Mouse (Mus musculus): ENCODE results near the gene Zfp711.
A peak's percentile ranks its signal among the peaks of the same experiment; 100 is the strongest.

Zfp711 gene

GRCm38 (mm10) chrX:112600511-112601305 lies at the start of gene Zfp711:
Gene Zfp711, plus strand, starts transcription at chrX:112600526.
- DNase-seq (ENCODE audit: low spot score in 2 of 2), result peak; percentile 62

- DNase-seq (ENCODE audit: low spot score in 2 of 2), result no peak
Observed at GRCm38 (mm10) chrX:112567716-112568115, 32.6 kb upstream of the Zfp711 start.

- DNase-seq (ENCODE audit: low spot score in 2 of 2), result peak; percentile 13 to 31
Observed at GRCm38 (mm10) chrX:112601306-112602120, 1.2 kb downstream of the Zfp711 start.

DNA sequence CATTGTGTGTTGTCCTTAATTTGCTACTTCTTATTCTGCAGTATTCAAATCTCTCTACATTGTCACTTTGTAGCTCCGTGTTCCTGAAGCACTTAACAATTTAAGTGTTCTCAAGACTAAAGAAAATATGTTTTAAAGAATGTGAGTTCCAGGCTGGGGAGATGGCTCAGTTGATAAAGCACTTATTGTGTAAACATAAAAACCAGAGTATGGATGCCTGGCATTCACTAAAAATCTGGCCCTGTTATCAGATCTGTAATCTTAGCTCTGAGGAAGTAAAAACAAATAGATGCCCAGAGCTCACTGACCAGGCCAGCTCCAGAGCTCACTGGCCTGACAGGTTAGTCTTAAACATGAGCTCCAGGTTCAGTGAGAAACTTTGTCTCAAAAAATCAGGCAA lies 75.2 kb downstream of the Zfp711 start:
- no peak for DNase-seq (ENCODE audit: low spot score in 2 of 2)

DNA sequence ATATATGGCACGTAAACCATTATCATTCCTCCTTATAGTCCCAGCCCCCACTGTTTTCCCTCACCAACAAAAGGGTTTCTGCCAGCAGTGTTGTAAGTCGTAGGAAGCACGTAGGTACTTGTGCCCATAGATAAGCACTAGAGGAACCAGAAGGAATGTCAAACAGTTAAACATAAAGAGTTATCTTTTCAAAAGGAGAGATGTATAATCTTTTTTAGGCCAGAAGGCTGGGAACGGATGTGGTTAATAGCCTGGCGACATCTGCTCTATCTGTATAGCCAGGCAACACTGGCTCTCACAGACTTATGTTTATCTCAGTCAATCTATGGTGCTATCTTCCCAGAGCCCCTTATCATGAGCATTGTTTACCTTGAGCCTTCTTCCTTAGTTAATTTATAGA lies 80.3 kb downstream of the Zfp711 start:
- no peak for DNase-seq (ENCODE audit: low spot score in 2 of 2)

All from right cerebral cortex, adult 2 months (tissue).